In the genomic region with DNA sequence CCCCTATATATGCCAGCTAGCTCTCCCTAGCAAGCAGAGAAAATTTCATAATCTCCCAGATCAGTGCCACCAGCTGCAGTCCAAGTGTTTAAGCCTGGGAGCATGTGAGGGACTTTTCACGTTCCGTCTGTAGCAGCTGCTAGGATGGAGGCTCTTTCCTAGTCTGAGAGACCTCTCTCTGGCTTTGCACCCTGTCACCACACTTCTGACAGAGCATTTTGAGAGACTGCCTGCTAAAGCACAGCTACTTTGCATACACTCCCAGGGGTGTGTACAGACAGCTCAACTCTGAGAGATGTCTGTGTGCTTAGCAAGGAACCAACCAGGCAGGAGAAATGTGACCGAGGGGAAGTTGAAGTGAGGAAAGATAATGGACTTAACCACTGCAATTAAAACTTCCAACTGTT, we compare ENCODE assay signal across 12 mouse cellular contexts. TPM values are rescaled to one million over a fixed set of nuclear protein-coding genes. Genes with fewer than 3 reads are reported as not detected.
DNase-seq lines count a peak whose midpoint lies in the region; ATAC-seq lines count a peak whose summit lies in the region.
"Had no signal": no experiment of that assay in that cellular context is flagged by ENCODE, and none has a peak within 500 bp of the region (broad histone marks: within the 10 kb centered on the region; RNA-seq: fewer than 3 reads in every experiment).

No protein-coding gene starts in this region.

- no peaks in the 10 kb centered on the region for H3K9me3 ChIP-seq in limb, embryonic 12.5 days
- H3K9me3 ChIP-seq in limb, embryonic 10.5 days (replicated peaks): no peaks in the 10 kb centered on the region
- H3K9me3 ChIP-seq in kidney, embryonic 14.5 days (ENCODE audit: control insufficient read depth, low read length): no peaks in the 10 kb centered on the region

- no peaks in the 10 kb centered on the region for H3K36me3 ChIP-seq in limb, embryonic 12.5 days
- no peaks in the 10 kb centered on the region for H3K36me3 ChIP-seq in limb, embryonic 10.5 days
- H3K36me3 ChIP-seq in kidney, embryonic 14.5 days (ENCODE audit: control insufficient read depth, insufficient read depth, low read length): no peaks in the 10 kb centered on the region

- no peak overlapping the region for H3K4me3 ChIP-seq in limb, embryonic 12.5 days (replicated peaks)
- H3K4me3 ChIP-seq in limb, embryonic 10.5 days: no peak overlapping the region
- H3K4me3 ChIP-seq in kidney, embryonic 14.5 days (ENCODE audit: low read length): no peak overlapping the region

- ATAC-seq in limb, embryonic 12.5 days (ENCODE audit: insufficient number of reproducible peaks, insufficient read depth, low FRiP score, low TSS enrichment, low read depth): peak; percentile 68; the same call in 1 of the 2 replicates
- peak; percentile 56 to 62 for ATAC-seq in hematopoietic stem cell, adult 5-6 weeks (replicated peaks in 1 of 2; ENCODE audit: insufficient read depth in 1 of 2, low FRiP score in 2 of 2, low TSS enrichment in 1 of 2, low read depth in 1 of 2, poor library complexity in 2 of 2, severe bottlenecking in 2 of 2)
- no peak for ATAC-seq in kidney, embryonic 14.5 days (ENCODE audit: low FRiP score, low TSS enrichment)

- no peak overlapping the region for H3K4me2 ChIP-seq in limb, embryonic 12.5 days
- no peak overlapping the region for H3K4me2 ChIP-seq in kidney, embryonic 14.5 days (replicated peaks; ENCODE audit: low read depth, low read length)

- H3K9ac ChIP-seq in limb, embryonic 12.5 days (replicated peaks): no peak overlapping the region
- H3K9ac ChIP-seq in kidney, embryonic 14.5 days (ENCODE audit: low read depth, low read length): no peak overlapping the region

- H3K4me1 ChIP-seq in limb, embryonic 12.5 days (replicated peaks): no peaks in the 10 kb centered on the region
- H3K4me1 ChIP-seq in limb, embryonic 10.5 days: no peaks in the 10 kb centered on the region
- no peaks in the 10 kb centered on the region for H3K4me1 ChIP-seq in kidney, embryonic 14.5 days (ENCODE audit: control insufficient read depth, insufficient read depth, low read length)

- no peak for DNase-seq in limb, embryonic 10.5 days (ENCODE audit: low spot score)
- peak; percentile 14 for DNase-seq in R1 (ENCODE audit: low read depth, low spot score)
- peak; percentile 39 for DNase-seq in retina, embryonic 14.5 days (ENCODE audit: low spot score)
- DNase-seq in right cerebral cortex, adult 18-20 months: no peak
- DNase-seq: adrenal gland, adult 8-10 months; heart, postnatal 10 days; kidney, adult 18-20 months; left cerebral cortex, postnatal 4 days; lung, postnatal 4 days had no signal

- 63% methylated on average over 3 of the region's 3 CpGs for WGBS in limb, embryonic 12.5 days
- WGBS in limb, embryonic 10.5 days: 78% methylated on average over 3 of the region's 3 CpGs
- WGBS in kidney, embryonic 14.5 days: 63% methylated on average over 3 of the region's 3 CpGs

- H3K27me3 ChIP-seq in limb, embryonic 12.5 days: no peaks in the 10 kb centered on the region
- H3K27me3 ChIP-seq in limb, embryonic 10.5 days (ENCODE audit: low read depth, poor library complexity, severe bottlenecking): no peaks in the 10 kb centered on the region
- H3K27me3 ChIP-seq in kidney, embryonic 14.5 days (ENCODE audit: control insufficient read depth, insufficient read depth, low read length): no peaks in the 10 kb centered on the region

- no peak overlapping the region for H3K27ac ChIP-seq in limb, embryonic 12.5 days
- no peak overlapping the region for H3K27ac ChIP-seq in limb, embryonic 10.5 days
- no peak overlapping the region for H3K27ac ChIP-seq in kidney, embryonic 14.5 days (ENCODE audit: low read depth, low read length)

RNA-seq across cellular contexts. Expression of gene Nap1l1, which starts 32.0 kb away (rescaled TPM):
- polyA plus RNA-seq in limb, embryonic 12.5 days (2016; fragmentation: Nextera tagmentation; extraction: Ambion mirVana): 314 and 324 TPM in 2 replicates
- 343 and 349 TPM in 2 replicates for polyA plus RNA-seq in limb, embryonic 10.5 days (2016; fragmentation: Nextera tagmentation; extraction: Ambion mirVana)
- 611 and 635 TPM in 2 replicates for total RNA-seq in hematopoietic stem cell, adult 5-6 weeks (2017)
- 315 and 346 TPM in 2 replicates for polyA plus RNA-seq in kidney, embryonic 14.5 days (2014; fragmentation: Nextera tagmentation; extraction: Ambion mirVana)

Comparison
In these comparisons a context has a peak if more than half of its experiments do, and no peak if none do; other contexts are left out.
1. DNase-seq: peak in R1 (single experiment) and retina, embryonic 14.5 days (single experiment); none in limb, embryonic 10.5 days (single experiment) and right cerebral cortex, adult 18-20 months (single experiment).